Mouse (Mus musculus) ES-CJ7 (cell line): ENCODE data around the gene H2-Ke6.

Source experiments
- DNase-seq: peaks from one replicate; pipeline ENCODE4 v3.0.0; 2011; ENCODE audit warnings: low read depth, low spot score

Gene H2-Ke6

DNA sequence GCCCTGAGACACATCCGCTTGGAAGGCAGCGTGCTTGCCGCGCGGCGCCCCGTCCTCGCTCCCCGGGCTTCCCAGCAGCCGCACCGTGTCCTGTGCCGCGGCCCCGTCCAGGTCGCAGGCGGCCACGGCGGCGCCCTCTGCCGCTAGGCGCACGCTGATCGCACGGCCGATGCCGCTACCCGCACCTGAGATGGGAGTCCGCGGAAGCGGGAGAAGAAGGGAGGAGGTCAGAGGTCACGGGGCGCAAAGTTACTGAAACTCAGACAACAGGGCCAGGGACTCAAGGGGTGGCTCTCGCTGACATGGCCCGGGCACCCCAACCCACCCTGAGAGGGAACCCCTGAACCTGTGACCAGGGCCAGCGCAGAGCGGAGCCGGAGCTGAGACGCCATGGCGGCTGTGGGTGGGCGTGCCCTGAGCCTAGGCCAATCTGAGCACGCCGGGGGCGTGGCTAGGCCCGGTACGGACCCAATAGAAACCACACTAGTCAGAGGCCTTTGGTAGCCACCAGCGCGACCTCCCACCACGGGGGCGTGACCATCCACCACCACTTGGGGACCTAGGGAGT, at the start of gene H2-Ke6:
Gene H2-Ke6 (minus strand): TSS at position 405 of the 568 bp plus-strand sequence.
- DNase-seq = peak; percentile 95

DNA sequence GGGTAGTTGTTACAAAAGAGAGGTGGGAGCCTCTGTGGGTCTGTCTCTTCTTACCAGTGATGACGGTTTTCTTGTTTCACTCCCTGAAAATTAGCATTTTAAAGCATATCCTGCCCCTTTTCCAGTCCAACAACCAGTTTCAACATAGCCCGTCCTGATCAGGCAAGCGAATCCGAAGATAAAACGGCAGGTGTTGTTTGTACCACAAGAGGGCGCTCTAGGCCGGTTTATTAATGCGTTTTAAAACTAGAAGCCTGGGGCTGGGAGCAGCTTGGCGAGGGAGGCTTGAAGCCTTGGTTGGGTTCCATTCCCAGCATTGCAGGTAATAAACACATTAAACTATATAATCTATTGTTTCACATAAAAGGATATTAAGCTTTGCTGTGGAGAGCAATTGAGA, 49.7 kb upstream of the H2-Ke6 start:
- peak; percentile 81 for DNase-seq

DNA sequence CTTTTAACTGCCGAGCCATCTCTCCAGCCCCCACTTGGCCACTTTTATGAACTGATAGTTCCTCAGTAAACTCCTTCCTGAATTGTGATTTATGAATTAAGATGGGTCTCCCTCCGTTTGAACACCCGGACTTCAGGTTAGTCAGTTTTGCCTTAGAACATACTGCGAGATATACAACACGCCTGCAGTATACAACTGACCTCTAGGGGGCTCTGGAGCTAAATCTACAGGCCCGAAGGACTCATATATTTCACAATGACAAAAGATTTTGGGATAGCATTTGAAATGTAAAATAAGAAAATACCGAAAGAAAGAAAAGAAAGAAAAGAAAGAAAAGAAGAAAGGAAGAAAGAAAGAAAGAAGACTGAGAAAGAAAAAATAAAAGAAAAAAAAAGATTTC, 47.4 kb upstream of the H2-Ke6 start:
- peak; percentile 77 for DNase-seq

DNA sequence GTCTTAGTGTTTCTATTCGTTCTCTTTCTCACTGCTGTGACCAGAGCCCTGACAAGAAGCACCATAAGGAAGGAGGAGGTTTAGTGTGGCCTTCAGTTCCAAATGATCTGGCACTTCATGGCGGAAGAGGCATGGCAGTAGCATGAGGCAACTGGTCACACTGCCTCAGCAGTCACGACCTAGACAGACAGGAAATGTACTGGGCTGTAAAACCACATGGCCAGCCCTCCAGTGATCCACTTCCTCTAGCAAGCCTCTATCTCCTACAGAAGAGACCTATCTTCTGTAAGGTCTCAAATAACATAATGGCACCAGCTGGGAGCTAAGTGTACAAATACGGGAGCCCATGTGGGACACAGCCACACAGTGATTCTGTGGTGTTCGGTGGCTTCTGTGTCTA, 44.2 kb upstream of the H2-Ke6 start:
- DNase-seq = no peak

DNA sequence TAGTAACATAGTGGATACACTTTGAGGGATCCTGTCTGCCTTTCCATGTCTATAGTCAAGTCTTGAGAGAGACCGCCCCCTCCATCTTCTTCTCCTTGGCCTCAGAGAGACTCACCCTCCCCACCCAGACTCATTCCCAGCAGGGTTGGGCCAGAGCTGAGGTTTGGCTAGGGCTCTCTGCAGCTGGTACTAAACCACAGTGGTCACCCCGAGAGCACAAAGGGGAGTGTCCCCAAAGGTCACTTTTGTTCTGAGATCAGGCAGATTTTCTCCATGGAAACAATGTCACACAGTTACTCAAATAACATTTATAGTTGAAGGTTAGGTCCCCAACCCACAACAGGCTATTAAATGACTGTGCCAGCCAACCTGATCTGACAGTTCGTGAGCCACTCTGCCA, 41.0 kb upstream of the H2-Ke6 start:
- no peak for DNase-seq

DNA sequence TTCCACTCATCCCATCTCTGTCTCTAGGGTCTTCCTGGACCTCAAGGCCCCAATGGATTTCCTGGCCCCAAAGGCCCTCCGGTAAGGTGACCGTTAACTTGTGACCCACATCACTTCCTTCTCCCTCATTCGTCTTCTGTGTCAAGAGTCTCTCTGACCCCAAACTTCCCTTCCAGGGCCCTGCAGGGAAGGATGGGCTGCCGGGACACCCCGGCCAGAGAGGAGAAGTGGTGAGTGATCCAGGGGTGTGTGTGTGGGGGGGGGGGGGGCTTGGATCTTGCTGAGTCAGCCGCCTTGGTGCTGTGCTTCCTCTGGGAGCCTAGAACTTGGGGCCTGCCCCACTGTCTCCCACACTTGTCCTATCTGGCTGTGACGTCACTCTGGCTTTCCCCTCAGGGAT, 29.4 kb upstream of the H2-Ke6 start:
- DNase-seq = no peak

DNA sequence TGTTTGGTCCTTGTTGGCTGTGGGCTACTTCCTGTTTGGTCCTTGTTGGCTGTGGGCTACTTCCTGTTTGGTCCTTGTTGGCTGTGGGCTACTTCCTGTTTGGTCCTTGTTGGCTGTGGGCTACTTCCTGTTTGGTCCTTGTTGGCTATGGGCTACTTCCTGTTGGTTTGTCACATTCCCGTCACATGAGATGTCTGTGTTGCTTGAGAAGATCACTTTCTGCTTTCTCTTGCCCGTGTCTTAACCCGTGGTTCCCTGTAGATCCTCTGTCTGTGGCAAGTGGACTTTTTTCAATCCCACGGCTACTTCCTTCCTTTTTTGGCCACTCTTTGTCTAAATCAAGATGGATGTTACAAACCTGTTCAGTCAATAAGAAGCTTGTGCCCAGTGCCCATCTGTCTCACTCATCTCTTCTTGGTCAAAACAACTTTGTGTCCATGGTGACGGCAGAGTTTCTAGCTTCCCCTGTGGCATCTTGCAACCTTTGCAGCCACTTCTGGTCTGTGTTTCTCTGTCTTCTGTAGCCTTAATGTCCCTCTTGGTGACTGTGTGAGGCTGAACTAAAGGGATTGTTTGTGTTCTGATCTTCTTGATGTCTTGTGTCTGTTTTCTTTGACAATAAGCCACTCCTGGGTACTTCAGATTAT, 19.7 kb upstream of the H2-Ke6 start:
- no peak for DNase-seq

DNA sequence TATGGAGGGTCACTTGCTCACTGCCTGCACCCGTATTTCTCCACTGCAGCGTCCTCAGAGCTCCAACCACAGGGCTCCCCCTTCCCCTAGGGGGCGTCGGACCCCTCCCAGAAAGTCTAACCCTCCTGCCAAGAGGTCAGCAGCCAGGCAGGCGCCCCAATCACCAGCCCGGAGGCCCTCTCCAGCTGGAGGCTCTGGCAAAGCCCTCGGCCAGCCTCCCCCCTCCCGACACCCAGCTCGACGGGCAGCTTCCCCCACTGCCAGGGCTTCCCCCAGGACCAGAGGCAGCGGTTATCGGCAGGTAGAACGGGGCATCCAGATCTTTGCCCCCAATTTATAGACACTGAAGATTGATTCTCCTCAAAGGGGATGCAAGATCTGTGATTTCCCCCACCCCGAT, 18.1 kb upstream of the H2-Ke6 start:
- DNase-seq = no peak

DNA sequence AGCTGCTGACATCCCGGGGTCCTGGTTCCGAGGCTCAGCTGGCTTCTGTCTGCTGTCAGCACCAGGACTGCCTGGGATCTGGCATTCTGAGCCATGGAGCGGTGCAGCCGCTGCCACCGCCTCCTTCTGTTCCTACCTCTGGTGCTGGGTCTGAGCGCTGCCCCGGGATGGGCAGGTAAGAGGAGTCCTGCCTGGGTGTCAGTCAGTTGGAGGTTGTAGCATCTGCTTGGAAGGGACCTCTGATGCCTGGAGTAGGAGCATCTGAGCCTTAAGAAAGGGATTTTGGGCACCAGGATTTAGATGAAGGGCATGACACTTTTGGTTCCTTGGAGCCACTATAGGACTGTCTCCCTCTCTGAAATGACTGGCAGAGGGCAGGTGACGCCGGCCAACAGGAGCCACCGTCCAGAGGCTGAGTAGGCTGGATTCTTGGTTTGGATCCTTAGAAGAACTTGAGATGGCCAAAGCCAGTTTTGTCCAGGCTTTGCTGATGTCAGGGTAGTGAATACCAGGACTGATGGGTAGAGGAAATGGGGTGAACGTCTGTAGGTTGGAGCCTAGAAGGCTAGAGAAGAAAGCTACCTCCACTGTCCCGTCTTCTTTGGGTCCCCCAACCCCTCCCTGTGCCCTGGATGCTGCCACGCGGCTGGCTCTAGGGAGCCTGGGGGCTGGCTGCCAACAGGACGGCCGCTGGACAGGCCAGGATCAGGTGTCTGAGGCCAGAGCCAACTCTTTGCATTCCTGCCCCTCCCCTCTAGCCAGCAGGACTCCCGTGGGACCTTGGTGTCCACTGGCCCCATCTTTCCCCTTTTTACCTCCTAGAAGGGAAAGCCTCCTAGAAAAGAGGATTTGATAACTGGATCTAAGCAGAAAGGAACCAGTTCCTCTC, 11.9 kb upstream of the H2-Ke6 start:
- DNase-seq = no peak

DNA sequence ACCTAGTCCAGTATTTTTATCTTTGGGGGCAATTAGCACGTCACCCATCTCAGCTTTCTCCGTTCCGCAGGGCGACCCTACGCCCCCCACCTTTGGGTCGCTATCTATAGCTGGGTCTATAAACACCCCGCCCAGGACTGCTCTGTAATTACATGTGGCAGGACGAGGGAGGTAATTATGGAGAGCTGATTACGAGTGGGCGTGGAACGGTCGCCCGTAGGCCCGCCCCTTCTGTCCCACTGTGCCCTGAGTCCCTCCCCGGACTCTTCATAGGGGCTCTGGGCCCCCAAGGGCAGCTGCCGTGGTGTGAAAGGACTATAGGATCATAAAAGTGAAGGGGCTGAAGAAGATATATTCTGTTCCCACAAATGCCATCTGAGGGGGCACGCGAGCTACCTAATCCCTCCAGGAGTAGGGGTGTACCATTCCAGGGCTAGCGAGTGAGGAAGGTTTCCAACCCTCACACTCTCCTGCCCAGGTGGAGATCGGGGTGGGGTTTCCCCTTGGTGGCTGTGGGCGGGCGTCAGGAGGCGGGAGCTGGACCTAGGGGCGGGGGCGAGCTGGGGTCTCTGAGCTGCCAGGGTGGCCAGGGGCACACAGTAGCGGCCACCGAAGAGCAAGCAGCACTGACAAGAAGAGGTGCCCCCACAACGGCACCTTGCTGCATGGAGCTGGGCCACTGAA, 11.2 kb upstream of the H2-Ke6 start, which contains the start of gene Col11a2:
Gene Col11a2 (plus strand): TSS at position 560 of the 684 bp plus-strand sequence.
- DNase-seq = no peak

DNA sequence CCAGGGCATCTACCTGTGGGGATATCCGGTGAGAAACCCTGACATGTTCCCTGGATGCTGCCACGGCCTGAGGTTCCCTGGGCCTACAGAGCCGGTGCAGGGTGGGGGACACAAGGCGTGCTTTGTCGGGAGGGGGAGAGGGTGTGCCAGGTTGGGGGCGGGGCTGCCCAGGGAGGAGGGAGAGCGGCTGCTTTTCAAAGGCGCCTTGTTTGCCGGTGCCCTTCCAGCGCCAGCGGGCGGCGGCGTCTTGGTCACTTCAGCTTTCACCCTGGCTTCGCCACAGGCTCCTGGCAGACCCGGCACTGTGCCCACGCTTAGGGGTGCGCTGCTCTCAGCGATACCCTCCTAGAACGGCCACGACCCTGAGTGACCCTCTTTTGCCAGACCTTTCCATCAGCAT, 10.6 kb upstream of the H2-Ke6 start:
- no peak for DNase-seq

DNA sequence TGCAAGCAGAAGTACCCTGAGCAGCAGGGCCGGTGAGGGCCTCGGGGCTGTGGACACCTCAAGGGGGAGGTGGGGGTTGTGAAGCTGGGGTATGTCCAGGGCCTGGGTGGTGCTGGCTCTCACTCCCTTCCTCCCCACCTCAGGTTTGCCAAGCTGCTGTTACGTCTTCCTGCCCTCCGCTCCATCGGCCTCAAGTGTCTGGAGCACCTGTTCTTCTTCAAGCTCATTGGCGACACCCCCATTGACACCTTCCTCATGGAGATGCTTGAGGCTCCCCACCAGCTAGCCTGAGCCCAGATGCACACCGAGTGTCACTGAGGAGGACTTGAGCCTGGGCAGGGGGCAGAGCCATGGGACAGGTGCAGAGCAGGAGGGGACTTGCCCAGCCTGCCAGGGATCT, 9.4 kb upstream of the H2-Ke6 start:
- DNase-seq = no peak

DNA sequence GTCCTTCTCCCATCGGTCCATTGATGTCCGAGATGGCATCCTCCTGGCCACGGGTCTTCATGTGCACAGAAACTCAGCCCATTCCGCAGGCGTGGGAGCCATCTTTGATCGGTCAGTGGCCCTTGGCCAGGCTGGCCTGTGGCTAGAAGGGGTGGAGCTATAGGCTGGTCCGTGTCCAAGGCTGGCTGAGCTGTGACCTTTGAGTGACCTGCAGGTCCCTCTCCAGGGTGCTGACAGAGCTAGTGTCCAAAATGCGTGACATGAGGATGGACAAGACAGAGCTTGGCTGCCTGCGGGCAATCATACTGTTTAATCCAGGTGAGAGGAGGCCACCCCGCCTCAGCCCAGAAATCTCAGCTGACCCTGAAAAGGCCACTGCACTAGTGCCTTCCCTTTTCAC, 8.8 kb upstream of the H2-Ke6 start:
- DNase-seq = no peak

DNA sequence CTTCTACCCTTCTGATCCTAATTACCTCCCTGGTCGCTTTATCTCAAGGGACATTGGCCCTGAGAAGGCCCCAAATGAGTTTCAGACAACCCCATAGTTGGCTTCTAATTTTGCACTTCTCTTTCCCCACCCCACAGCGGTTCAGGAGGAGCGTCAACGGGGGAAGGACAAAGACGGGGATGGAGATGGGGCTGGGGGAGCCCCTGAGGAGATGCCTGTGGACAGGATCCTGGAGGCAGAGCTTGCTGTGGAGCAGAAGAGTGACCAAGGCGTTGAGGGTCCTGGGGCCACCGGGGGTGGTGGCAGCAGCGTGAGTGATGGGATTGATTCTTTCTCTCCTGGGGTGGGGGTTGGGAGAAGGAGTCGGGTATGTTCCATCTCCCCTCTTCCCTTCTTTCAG, 7.7 kb upstream of the H2-Ke6 start:
- DNase-seq = no peak

DNA sequence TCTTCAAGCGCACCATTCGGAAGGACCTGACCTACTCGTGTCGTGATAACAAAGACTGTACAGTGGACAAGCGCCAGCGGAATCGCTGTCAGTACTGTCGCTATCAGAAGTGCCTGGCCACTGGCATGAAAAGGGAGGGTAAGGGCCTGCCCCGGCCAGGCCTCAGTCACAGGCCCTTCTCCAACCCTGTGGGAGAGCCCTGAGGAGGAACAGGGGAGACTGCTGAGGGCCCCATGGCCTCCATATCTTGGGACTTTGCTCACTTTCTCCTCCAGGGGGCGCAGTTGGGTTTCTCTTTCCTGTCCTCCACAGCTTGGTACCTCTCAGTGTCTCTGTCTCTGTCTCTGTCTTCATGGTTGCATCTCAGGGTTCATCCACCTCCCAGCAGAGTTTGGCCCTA, 6.2 kb upstream of the H2-Ke6 start:
- DNase-seq = peak; percentile 76

DNA sequence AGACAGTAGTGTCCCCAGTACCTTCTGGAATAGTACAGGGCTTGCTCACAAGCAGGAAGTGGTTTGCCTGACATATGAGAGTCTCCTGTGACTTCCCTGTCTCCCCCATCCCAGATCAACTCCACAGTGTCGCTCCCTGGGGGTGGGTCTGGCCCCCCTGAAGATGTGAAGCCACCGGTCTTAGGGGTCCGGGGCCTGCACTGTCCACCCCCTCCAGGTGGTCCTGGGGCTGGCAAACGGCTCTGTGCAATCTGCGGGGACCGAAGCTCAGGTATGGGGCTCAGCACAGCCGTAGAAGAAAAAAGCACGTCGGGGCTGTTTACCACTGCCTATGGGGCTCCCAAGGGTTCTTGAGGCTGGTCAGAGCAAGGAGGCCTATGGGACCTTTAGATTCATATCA, 5.6 kb upstream of the H2-Ke6 start:
- no peak for DNase-seq

DNA sequence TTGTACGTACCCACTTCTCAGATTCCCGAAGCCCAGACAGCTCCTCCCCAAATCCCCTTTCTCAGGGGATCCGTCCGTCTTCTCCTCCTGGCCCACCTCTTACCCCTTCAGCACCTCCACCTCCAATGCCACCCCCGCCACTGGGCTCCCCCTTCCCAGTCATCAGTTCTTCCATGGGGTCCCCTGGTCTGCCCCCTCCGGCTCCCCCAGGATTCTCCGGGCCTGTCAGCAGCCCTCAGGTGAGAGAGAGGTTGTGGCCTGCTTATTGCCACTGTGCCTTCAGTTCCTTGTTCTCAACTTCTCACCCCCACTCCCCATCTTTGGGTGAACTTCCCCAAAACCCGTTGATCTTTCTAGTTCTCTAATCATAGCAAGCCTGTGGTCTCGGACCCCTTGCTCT, 4.9 kb upstream of the H2-Ke6 start:
- no peak for DNase-seq

DNA sequence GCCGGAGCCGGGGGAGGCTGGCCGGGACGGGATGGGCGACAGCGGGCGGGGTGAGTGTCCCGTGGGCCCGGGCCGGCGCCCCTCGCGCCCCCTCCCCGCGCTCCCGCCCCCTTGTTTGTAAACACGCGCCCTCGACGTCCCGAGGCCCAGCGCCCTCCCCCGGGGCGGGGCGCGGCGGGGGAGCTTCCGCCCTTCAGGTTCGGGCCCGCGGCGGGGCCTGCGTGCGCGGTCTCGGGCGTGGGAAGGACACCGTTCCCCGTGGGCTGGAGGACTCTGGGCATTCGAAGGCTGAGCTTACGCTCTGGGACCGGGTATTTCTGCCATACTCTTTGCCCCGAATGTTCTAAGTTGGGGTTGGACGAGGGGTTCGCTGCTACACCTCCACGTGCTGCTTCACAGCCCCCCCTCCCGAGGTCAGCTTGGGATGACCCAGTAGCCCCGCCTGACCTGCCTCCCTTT, 4.3 kb upstream of the H2-Ke6 start:
- DNase-seq = no peak

DNA sequence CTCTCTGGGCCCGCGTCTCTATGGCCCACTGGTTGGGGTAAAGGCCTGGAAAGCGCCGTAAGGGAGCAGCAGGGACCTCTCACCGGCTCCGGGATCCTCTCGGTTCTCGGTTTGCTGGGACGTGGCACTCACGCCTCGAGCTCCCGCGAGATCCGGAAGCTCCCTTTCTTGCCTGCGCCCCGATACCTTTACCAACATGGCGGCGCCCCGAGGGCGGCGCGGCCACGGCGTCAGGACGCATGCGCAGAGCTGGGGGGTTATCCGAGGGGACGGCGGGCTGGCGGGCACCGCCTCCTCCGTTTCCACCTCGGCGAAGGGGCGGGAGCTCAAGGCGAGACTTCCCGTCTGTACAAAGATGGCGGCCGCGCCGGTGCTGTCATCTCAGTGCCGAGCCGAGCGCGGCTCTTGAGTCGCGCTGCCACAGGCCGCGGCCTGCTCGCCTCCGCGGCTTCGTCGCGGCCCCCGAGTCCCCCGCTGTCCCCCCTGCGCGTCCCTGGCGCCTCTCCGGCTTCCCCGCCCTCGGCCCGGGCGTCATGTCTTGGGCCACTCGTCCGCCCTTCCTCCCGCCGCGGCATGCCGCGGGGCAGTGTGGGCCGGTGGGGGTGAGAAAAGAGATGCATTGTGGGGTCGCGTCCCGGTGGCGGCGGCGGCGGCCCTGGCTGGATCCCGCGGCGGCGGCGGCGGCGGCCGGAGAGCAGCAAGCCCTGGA, 3.8 kb upstream of the H2-Ke6 start, which contains the start of the genes Slc39a7 and Rxrb:
Gene Slc39a7 (minus strand): TSS at position 218 of the 709 bp plus-strand sequence.
Gene Rxrb (plus strand): TSS at position 348 of the 709 bp plus-strand sequence.
- DNase-seq = peak; percentile 98

DNA sequence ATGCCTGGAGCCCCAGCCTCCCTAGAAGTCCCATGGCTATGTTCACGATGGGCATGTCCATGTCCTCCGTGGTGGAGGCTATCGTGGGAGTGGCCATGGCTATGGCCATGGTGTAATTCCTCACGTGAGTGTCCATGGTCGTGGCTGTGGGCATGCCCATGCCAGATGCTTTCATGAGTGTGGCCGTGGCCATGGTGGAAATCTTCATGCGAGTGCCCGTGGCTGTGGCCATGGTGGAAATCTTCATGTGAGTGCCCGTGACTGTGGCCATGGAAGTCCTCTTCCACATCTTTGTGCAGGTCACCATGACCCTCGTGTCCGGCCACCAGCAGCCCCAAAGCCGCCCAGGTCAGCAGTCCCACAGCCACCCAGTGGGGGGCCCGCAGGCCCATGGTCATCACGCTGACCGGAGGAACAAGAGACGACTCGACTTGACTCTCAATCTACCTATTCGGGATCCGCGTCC, 3.0 kb upstream of the H2-Ke6 start:
- no peak for DNase-seq
